Mouse (Mus musculus): Measurements from ENCODE around the gene Suox. TPM values are rescaled to one million over a fixed set of nuclear protein-coding genes. Genes with fewer than 3 reads are reported as not detected.
A peak's percentile ranks its signal among the peaks of the same experiment; 100 is the strongest.
"Not testable (repeated sequence)": the region's sequence is repeated elsewhere in the genome, so short reads cannot be mapped to it uniquely, and the experiment has no call there.

Suox gene
- polyA plus RNA-seq, 1 experiment = 0.04 TPM

DNA sequence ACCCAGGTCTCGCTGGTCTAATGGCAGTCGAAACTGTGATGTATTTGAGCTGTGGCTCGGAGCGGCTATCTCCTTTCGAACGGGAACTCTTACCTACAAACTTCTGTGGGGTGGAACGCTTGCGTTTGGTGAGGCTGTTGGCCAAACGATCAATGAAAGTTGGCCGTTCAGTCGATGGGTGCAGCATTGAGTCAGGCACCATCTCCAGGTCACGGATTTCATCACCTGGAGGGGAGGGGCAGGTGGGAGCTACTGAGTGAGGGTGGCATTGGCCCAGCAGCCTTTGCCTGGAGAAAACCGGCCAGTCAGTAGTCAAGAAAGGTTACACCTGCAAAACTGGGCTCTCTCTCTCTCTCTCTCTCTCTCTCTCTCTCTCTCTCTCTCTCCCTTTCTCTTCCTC is 38.2 kb downstream of the Suox start:
- Histone ChIP-seq H3K9me3 (ENCODE audit: control insufficient read depth, low read length) (no peaks in the 10 kb centered on the region), H3K36me3 (ENCODE audit: control insufficient read depth) (no peaks in the 10 kb centered on the region), H3K4me1 (ENCODE audit: control insufficient read depth) (peaks cover 52% of the 10 kb centered on the region), H3K27me3 (ENCODE audit: control insufficient read depth) (peaks cover 70% of the 10 kb centered on the region), H3K4me3 (replicated peaks) (no peak overlapping the region)
- no peak for TF ChIP-seq GATA1 (IDR thresholded peaks at IDR 0.05; ENCODE audit: low read length)

DNA sequence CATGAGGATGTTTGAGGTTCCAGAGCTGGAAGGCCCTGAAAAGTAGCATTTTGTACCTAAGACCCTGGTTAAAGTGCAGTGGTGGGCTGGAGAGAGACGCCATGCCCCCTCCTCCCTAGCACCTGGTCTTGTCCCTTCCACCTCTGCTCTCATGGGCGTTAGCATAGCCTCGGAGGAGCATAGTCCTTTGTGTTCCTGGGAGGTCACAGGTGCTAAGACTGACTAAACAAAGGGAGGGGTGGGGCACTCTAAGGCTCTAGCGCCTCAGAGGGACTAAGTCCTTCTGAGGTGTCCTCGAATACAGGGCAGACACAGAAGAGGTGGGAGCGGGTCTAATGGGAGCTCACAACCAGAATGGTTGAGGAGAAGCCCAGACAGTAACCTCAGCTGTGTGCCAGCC is 42.3 kb downstream of the Suox start:
- Histone ChIP-seq H3K27me3 (ENCODE audit: control insufficient read depth) (peaks cover 43% of the 10 kb centered on the region), H3K9me3 (ENCODE audit: control insufficient read depth, low read length) (no peaks in the 10 kb centered on the region), H3K4me3 (replicated peaks) (no peak overlapping the region), H3K4me1 (ENCODE audit: control insufficient read depth) (peaks cover 77% of the 10 kb centered on the region), H3K36me3 (ENCODE audit: control insufficient read depth) (no peaks in the 10 kb centered on the region)
- TF ChIP-seq TAL1 (IDR thresholded peaks at IDR 0.05; ENCODE audit: low read length) (no peak), GATA1 (IDR thresholded peaks at IDR 0.05; ENCODE audit: low read length) (no peak)

DNA sequence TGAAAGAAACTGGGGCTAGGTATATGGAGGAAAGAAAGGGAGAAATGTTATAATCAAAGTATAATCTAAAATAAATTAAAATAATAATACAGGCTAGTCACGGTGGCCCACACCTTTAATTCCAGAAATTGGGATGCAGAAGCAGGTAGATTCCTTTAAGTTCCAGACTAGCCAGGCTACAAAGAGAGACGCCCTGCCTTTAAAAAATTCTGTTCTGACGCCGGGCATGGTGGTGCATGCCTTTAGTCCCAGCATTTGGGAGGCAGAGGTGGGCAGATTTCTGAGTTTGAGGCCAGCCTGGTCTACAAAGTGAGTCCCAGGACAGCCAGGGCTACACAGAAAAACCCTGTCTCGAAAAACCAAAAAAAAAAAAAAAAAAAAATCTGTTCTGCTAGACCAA is 43.6 kb downstream of the Suox start:
- H3K4me1 ChIP-seq (ENCODE audit: control insufficient read depth) = peaks cover 78% of the 10 kb centered on the region
- not testable (repeated sequence) for H3K9me3 ChIP-seq (ENCODE audit: control insufficient read depth, low read length); H3K36me3 ChIP-seq (ENCODE audit: control insufficient read depth); H3K4me3 ChIP-seq (replicated peaks)
- H3K27me3 ChIP-seq (ENCODE audit: control insufficient read depth) = peaks cover 31% of the 10 kb centered on the region

DNA sequence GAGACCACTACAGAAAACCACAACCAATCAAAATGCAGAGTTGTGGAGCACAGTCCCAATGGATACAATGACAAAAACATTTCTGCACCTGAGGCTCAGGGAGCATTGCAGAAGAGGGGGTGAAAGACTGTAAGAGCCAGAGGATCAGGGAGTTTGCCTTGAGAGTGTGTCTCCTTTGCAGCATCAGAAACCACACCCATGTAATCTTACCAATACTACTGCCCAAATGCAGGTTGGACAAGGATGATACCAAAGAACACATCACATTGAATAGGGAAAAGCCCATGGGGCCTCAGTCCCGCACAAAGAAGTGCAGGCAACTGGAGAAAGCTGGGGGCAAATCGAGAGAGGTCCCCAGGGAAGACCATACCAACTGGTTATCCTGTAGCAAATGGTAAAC is 44.1 kb downstream of the Suox start:
- Histone ChIP-seq H3K9me3 (ENCODE audit: control insufficient read depth, low read length) (no peaks in the 10 kb centered on the region), H3K36me3 (ENCODE audit: control insufficient read depth) (peaks cover 12% of the 10 kb centered on the region), H3K4me3 (replicated peaks) (peak overlapping the region; percentile 42), H3K4me1 (ENCODE audit: control insufficient read depth) (peaks cover 82% of the 10 kb centered on the region), H3K27me3 (ENCODE audit: control insufficient read depth) (peaks cover 26% of the 10 kb centered on the region)
- no peak for TF ChIP-seq GATA1 (IDR thresholded peaks at IDR 0.05; ENCODE audit: low read length)
- peak; percentile 45; the same call in 2 of the 3 replicates for TF ChIP-seq TAL1 (IDR thresholded peaks at IDR 0.05; ENCODE audit: low read length)

DNA sequence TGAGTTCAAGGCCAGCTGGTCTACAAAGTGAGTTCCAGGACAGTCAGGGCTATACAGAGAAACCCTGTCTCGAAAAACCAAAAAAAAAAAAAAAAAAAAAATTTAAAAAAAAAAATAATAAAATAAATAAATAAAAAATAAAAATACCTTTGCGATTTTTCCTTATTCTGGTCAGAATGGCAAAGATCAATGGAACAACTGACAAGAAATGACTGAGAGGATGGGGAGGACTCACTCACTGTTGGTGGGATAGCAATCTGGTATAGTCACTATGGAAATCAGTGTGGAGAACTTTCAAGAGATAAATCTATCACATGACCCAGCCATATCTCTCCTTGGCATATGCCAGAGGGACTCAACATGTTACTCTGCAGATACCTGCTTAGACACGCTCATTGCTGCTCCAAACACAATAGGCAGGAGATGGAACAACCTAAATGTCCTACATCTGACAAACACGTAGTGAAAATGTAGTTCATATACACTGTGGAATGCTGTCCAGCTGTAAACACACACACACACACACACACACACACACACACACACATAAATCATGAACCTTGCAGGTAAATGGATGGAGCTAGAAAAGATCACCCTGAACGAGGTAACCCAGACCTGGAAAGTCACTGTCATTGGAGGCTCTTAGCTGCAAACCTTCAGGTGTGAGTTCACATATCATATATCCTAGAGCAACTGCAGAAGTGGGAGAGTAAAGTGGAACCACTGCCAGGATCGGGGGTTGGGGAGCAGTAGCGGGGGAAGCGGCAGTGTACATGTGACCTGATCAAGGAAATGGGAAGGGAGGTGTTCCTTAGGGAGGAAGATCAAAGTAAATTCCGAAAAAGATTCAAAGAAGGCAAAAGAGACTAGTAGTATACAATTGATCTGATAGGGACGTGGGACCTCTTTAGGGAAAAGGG is 46.2 kb downstream of the Suox start:
- TF ChIP-seq TAL1 (IDR thresholded peaks at IDR 0.05; ENCODE audit: low read length) (peak; percentile 80), GATA1 (IDR thresholded peaks at IDR 0.05; ENCODE audit: low read length) (peak; percentile 73)
- peaks cover 73% of the 10 kb centered on the region for H3K4me1 ChIP-seq (ENCODE audit: control insufficient read depth)
- H3K4me3 ChIP-seq (replicated peaks) = no peak overlapping the region
- peaks cover 32% of the 10 kb centered on the region for H3K36me3 ChIP-seq (ENCODE audit: control insufficient read depth)
- H3K9me3 ChIP-seq (ENCODE audit: control insufficient read depth, low read length) = no peaks in the 10 kb centered on the region
- H3K27me3 ChIP-seq (ENCODE audit: control insufficient read depth) = peaks cover 11% of the 10 kb centered on the region

DNA sequence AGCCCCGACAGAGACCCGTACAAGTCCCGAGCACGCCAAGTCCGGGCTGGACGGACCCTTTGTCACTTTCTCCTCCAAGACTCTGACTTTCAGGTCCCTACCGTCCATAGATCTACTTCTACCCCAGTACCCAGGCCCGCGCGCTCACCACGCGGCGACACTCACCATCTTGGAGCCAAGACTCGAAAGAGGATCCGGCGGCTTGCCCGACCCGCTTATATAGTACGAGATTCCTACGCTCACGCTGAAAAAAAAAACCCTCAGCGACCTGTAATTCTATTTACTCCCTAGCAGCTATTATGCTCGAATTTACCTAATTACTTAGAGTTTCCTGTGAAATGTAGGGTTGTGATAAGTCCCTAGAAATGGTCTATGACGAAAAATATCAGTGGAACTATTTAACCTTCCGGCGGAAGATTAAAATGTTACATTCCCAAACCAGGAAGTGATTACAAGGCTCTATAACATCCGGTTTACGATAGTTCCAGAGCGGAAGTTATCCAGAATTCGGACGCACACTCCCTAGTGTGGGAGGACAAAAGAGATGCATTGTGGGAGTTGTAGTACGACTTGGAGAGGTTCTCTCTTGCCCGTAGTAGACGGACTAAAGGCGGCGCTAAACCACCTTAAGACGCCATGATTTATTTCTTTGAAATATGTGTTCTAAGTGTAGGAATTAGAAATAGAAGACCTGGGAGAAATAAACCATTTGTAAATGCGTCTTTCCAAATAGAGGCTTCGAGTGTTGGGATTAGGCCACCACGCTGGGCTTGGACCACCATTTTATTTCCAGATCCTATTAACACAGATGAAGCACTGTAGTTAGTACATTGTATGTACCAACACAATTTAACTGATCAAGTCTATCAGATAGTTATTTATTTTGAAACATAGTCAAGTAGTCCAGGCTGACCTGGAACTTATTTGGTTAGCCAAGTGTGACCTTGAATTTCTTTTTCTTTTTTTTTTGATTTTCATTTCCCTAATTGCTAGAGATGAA is 47.3 kb downstream of the Suox start, which contains the start of gene Rps26:
Gene Rps26 (minus strand): TSS at position 437 of the 1,000 bp plus-strand sequence.
- Histone ChIP-seq H3K27me3 (ENCODE audit: control insufficient read depth) (peaks cover 2% of the 10 kb centered on the region), H3K9me3 (ENCODE audit: control insufficient read depth, low read length) (no peaks in the 10 kb centered on the region), H3K4me3 (replicated peaks) (peak within 1 kb of the TSS; percentile 97), H3K36me3 (ENCODE audit: control insufficient read depth) (peaks cover 37% of the 10 kb centered on the region), H3K4me1 (ENCODE audit: control insufficient read depth) (peaks cover 63% of the 10 kb centered on the region)
- no peak for TF ChIP-seq TAL1 (IDR thresholded peaks at IDR 0.05; ENCODE audit: low read length)
- TF ChIP-seq GATA1 (IDR thresholded peaks at IDR 0.05; ENCODE audit: low read length) = no peak

DNA sequence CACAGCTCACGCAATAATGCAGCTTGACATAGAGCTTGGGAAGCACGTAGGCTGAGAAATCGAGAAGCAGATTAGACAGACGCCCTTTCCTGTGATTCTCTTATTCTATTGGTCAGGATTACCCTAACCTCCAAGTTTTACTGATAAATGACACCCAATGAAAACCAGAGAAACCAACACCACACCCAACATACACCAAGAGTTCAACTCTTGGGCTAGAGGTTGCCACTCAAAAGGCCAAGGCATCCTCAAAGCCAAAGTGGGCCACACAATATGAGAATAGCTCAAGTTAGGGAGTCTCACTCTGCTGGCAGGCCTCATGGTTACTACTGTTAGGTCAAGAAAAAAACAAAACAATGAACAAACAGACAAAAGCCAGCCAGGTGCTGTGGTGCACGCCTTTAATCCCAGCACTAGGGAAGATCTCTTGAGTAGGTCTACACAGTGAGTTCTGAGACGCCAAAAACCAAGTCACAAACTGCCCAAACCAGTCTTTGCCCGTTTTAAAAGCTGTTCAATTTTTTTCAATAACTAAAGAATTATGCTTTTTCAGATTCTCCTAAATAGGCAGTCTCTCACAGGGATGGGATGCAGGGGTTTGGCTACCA is 48.5 kb downstream of the Suox start:
- Histone ChIP-seq H3K36me3 (ENCODE audit: control insufficient read depth) (peaks cover 37% of the 10 kb centered on the region), H3K4me3 (replicated peaks) (peak overlapping the region; percentile 97), H3K27me3 (ENCODE audit: control insufficient read depth) (no peaks in the 10 kb centered on the region), H3K4me1 (ENCODE audit: control insufficient read depth) (peaks cover 54% of the 10 kb centered on the region), H3K9me3 (ENCODE audit: control insufficient read depth, low read length) (no peaks in the 10 kb centered on the region)
- TF ChIP-seq GATA1 (IDR thresholded peaks at IDR 0.05; ENCODE audit: low read length) (no peak), TAL1 (IDR thresholded peaks at IDR 0.05; ENCODE audit: low read length) (no peak)

DNA sequence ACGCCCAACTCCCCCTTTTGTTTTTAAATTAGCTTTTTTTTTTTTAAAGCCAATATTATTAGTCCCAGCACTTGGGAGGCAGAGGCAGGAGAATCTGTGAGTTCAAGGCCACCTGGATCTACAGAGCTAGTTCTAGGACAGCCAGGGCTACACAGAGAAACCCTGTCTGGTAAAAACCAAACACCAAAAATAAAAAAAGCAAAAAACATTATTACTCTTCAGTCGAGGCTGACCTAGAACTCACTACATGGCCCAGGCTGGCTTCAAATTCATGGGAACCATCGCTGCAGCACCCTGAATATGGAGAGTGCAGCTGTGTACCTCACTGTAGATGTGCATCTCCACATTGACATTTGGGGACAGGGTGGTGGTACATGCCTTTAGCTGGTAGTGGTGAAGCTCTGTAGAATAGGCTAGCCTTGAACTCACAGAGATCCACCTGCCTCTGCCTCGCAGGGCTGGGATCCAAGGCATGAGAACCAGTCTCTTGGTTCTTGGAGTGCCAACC is 50.7 kb downstream of the Suox start:
- H3K27me3 ChIP-seq (ENCODE audit: control insufficient read depth); H3K9me3 ChIP-seq (ENCODE audit: control insufficient read depth, low read length); H3K4me3 ChIP-seq (replicated peaks): not testable (repeated sequence)
- peaks cover 34% of the 10 kb centered on the region for H3K4me1 ChIP-seq (ENCODE audit: control insufficient read depth)
- peaks cover 37% of the 10 kb centered on the region for H3K36me3 ChIP-seq (ENCODE audit: control insufficient read depth)

Measured in erythroblast, embryonic 14.5 days (primary cell).